Mouse (Mus musculus): Measurements from ENCODE around the gene Daam1. TPM values are rescaled to one million over a fixed set of nuclear protein-coding genes. Genes with fewer than 3 reads are reported as not detected.

Gene Daam1
- polyA plus RNA-seq, 1 experiment from 2014 or later: 41.2 TPM

DNA sequence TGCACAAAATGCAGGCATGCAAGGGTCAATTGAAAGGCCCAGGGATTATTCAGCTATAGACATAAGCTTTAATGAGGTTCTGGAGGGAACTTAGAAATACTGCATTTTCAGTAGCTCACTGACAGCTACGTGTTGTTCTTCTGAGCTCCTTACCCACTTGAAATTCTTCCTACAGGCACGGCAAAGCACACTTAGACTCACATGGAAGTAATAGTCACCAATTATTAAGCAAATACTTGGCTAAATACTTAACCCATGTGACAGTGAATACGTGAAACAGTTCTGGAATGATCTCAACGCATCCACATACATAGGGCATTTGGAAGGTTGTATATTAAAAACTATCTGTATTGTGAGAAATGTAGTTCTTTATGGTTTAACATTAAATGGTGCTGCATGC is 50.6 kb downstream of the Daam1 start:
- Histone ChIP-seq H3K4me1 (replicated peaks; ENCODE audit: control insufficient read depth, insufficient read depth, low read length) (peaks cover 33% of the 10 kb centered on the region), H3K9me3 (ENCODE audit: control insufficient read depth, low read length) (no peaks in the 10 kb centered on the region), H3K4me3 (replicated peaks; ENCODE audit: low read length) (no peak overlapping the region), H3K9ac (no peak overlapping the region), H3K36me3 (replicated peaks; ENCODE audit: control insufficient read depth, insufficient read depth) (no peaks in the 10 kb centered on the region; the same call in 1 of the 2 replicates), H3K4me2 (replicated peaks) (no peak overlapping the region), H3K27me3 (ENCODE audit: control insufficient read depth, insufficient read depth, low read length) (no peaks in the 10 kb centered on the region), H3K27ac (no peak overlapping the region)
- DNase-seq (ENCODE audit: low spot score): no peak
- 72% methylated on average over 4 of the region's 4 CpGs for WGBS
- no peak for ATAC-seq (ENCODE audit: low FRiP score)

DNA sequence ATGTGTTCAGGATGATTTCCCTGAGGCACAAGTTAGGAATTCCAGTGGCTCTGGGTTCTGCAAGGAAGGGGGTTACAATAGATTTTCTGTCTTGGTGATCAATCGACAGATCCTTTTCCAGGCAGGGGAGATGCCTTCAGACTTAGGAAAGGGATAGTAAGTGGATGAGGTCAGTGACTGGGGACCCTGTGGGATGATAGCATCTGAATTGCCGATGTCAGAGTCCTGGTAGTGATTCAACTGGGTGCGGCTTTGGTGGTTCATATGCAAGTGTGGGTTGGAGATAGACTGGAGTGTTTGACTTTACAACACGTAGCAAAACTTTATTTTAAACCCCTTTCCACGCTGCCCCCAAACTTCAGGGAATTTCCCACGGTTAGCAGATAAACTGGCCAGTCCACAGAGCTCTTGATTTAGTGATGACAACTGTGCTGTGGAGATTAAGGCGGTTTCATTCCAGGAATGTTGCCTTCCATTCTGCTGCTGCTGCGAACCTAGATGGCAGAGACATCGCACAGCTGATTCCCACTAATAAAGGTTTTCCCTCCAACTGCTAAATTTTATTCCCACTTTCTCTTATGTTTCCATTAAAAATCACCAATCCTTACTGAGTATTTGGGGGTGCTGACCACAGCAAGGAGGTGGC is 52.3 kb downstream of the Daam1 start:
- Histone ChIP-seq H3K4me3 (replicated peaks; ENCODE audit: low read length) (no peak overlapping the region), H3K4me1 (replicated peaks; ENCODE audit: control insufficient read depth, insufficient read depth, low read length) (peaks cover 26% of the 10 kb centered on the region), H3K27me3 (ENCODE audit: control insufficient read depth, insufficient read depth, low read length) (no peaks in the 10 kb centered on the region), H3K9ac (no peak overlapping the region), H3K36me3 (replicated peaks; ENCODE audit: control insufficient read depth, insufficient read depth) (no peaks in the 10 kb centered on the region; the same call in 1 of the 2 replicates), H3K4me2 (replicated peaks) (no peak overlapping the region), H3K9me3 (ENCODE audit: control insufficient read depth, low read length) (no peaks in the 10 kb centered on the region), H3K27ac (no peak overlapping the region)
- 86% methylated on average over 9 of the region's 9 CpGs for WGBS
- DNase-seq (ENCODE audit: low spot score) (no peak), ATAC-seq (ENCODE audit: low FRiP score) (no peak)

DNA sequence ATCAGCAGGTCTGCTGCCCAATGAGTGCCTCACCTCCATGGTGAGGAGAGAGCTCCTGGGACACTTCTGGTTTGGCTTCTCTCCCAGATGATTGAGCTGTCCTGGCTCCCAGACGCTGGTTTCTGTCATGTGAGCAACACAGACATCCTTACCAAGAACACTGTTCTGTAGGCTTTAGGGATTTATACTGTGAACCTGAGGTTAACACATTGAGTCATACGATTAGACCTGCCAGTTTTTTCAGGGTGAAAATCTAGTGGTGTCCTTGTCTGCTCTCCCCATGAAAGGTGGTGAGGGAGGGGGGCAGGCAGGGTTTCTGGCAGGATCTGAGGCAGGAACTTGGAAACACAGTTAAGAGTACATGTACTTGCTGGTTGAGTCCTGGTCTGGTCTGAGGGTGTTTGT is 54.3 kb downstream of the Daam1 start:
- Histone ChIP-seq H3K27ac (no peak overlapping the region), H3K4me1 (replicated peaks; ENCODE audit: control insufficient read depth, insufficient read depth, low read length) (peaks cover 21% of the 10 kb centered on the region), H3K27me3 (ENCODE audit: control insufficient read depth, insufficient read depth, low read length) (no peaks in the 10 kb centered on the region), H3K4me2 (replicated peaks) (no peak overlapping the region), H3K36me3 (replicated peaks; ENCODE audit: control insufficient read depth, insufficient read depth) (no peaks in the 10 kb centered on the region; the same call in 1 of the 2 replicates), H3K9ac (no peak overlapping the region), H3K4me3 (replicated peaks; ENCODE audit: low read length) (no peak overlapping the region), H3K9me3 (ENCODE audit: control insufficient read depth, low read length) (no peaks in the 10 kb centered on the region)
- 57% methylated on average over 2 of the region's 2 CpGs for WGBS
- DNase-seq (ENCODE audit: low spot score) (no peak), ATAC-seq (ENCODE audit: low FRiP score) (no peak)

DNA sequence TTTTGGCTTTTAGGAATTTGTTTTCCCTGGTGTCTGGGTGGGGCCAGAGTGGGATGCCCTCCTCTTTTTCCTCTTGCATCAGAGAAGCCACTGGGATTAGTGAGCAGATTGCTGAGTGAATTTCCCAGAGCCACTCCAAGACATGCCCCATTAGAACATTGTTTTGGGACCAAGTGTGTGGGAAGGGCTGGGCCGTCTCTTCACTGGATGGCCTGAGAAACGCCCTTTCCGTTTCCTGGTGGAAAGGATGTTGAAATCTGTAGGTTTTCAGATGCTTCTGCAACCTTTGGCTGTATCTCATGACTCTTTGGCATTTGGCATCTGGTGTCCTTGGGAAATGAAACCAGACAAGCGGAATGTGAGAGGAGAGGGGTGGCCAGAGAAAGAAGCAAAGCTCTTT is 54.8 kb downstream of the Daam1 start:
- Histone ChIP-seq H3K4me1 (replicated peaks; ENCODE audit: control insufficient read depth, insufficient read depth, low read length) (peaks cover 25% of the 10 kb centered on the region), H3K9ac (no peak overlapping the region), H3K27me3 (ENCODE audit: control insufficient read depth, insufficient read depth, low read length) (no peaks in the 10 kb centered on the region), H3K4me3 (replicated peaks; ENCODE audit: low read length) (no peak overlapping the region), H3K36me3 (replicated peaks; ENCODE audit: control insufficient read depth, insufficient read depth) (no peaks in the 10 kb centered on the region; the same call in 1 of the 2 replicates), H3K9me3 (ENCODE audit: control insufficient read depth, low read length) (no peaks in the 10 kb centered on the region), H3K4me2 (replicated peaks) (no peak overlapping the region), H3K27ac (no peak overlapping the region)
- WGBS: 88% methylated on average over 4 of the region's 4 CpGs
- DNase-seq (ENCODE audit: low spot score) (no peak), ATAC-seq (ENCODE audit: low FRiP score) (no peak)

DNA sequence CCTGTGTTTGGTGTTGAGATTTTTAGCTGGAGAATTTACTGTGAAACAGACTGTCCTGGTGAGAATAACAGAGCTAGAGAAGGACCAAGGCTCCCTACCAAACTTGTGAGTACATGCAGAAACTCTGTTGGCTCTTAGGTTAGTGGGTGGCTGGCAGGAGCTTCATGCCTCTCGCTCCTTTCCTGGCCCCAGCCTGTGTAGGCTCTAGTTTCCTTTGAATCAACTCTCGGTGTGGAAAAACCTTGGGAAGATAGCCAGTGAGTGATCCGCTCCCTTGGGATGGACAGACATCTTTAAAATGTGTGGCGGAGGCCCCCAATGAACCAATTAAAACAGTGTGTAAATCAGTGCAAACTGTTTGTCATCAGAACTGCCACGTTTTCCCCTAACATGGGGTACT is 55.5 kb downstream of the Daam1 start:
- H3K9ac ChIP-seq: no peak overlapping the region
- no peak overlapping the region for H3K27ac ChIP-seq
- peaks cover 32% of the 10 kb centered on the region for H3K4me1 ChIP-seq (replicated peaks; ENCODE audit: control insufficient read depth, insufficient read depth, low read length)
- WGBS: 74% methylated on average over 5 of the region's 5 CpGs
- H3K9me3 ChIP-seq (ENCODE audit: control insufficient read depth, low read length): no peaks in the 10 kb centered on the region
- no peak overlapping the region for H3K4me2 ChIP-seq (replicated peaks)
- H3K4me3 ChIP-seq (replicated peaks; ENCODE audit: low read length): no peak overlapping the region
- ATAC-seq (ENCODE audit: low FRiP score) (no peak), DNase-seq (ENCODE audit: low spot score) (no peak)
- H3K27me3 ChIP-seq (ENCODE audit: control insufficient read depth, insufficient read depth, low read length): no peaks in the 10 kb centered on the region
- H3K36me3 ChIP-seq (replicated peaks; ENCODE audit: control insufficient read depth, insufficient read depth): no peaks in the 10 kb centered on the region; the same call in 1 of the 2 replicates

DNA sequence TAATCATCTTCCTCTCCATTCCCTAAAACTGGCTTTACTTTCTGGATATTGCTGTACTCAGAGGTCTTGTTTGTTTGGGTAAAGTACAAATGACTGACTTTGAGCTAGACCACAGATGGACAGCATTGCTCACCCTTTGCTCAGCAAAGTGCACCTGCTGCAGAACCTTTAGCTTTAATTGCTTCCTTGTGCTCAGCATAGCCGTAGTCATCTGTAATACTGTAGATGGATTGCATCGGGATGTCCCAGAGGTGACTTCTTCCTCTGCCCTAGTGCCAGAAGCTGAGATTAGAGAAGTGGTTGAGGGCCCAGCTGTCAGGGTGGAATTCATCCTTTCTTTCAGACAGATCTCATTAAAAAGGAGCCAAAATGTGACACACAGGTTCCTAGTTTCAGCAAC is 56.1 kb downstream of the Daam1 start:
- no peaks in the 10 kb centered on the region; the same call in 1 of the 2 replicates for H3K36me3 ChIP-seq (replicated peaks; ENCODE audit: control insufficient read depth, insufficient read depth)
- H3K27me3 ChIP-seq (ENCODE audit: control insufficient read depth, insufficient read depth, low read length): no peaks in the 10 kb centered on the region
- no peak overlapping the region for H3K4me2 ChIP-seq (replicated peaks)
- no peak overlapping the region for H3K9ac ChIP-seq
- no peak for DNase-seq (ENCODE audit: low spot score)
- H3K4me3 ChIP-seq (replicated peaks; ENCODE audit: low read length): no peak overlapping the region
- no peak overlapping the region for H3K27ac ChIP-seq
- ATAC-seq (ENCODE audit: low FRiP score): no peak
- H3K9me3 ChIP-seq (ENCODE audit: control insufficient read depth, low read length): no peaks in the 10 kb centered on the region
- H3K4me1 ChIP-seq (replicated peaks; ENCODE audit: control insufficient read depth, insufficient read depth, low read length): peaks cover 37% of the 10 kb centered on the region
- 45% methylated on average over 2 of the region's 2 CpGs for WGBS

DNA sequence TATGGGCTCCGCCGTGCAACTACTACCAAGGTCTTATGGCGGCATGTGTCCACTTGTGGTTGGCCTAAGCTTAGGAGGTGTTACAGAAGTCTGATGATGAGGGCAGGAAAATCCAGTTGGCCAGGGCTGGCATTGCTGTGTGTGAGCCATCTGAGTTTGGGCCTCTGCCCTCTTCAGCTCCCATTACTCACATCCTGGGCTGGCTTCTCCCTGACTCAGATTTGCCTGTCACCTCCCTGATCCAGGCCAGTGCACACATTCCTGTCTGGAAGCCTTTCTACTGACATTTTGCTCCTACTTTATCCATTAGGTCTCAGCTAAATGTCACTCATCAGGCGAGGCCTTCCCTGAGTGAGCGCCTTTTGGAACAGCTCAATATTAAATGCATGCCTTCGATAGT is 57.5 kb downstream of the Daam1 start:
- H3K36me3 ChIP-seq (replicated peaks; ENCODE audit: control insufficient read depth, insufficient read depth): no peaks in the 10 kb centered on the region; the same call in 1 of the 2 replicates
- H3K4me1 ChIP-seq (replicated peaks; ENCODE audit: control insufficient read depth, insufficient read depth, low read length): peaks cover 40% of the 10 kb centered on the region

DNA sequence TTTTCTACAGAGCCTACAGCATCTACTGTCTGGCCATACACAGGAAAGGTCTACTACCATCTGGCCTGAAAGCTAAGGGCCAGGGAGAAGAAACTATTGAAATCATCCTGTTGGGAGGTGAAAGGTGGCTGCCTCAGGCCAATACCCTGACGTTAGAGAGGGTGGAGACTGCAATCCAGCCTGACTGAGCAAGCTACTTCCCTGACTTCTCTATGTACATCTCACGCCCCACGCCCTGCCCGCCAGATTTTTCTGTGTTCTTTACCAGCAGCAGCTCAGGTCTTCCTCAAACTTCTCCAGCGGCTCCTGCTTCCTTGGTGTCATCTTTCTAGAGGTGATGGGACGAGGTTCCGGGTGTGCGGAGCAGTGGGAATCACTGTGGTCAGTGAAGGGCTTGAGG is 58.4 kb downstream of the Daam1 start:
- Histone ChIP-seq H3K9ac (no peak overlapping the region), H3K4me2 (replicated peaks) (no peak overlapping the region), H3K27ac (no peak overlapping the region), H3K9me3 (ENCODE audit: control insufficient read depth, low read length) (no peaks in the 10 kb centered on the region), H3K4me3 (replicated peaks; ENCODE audit: low read length) (no peak overlapping the region), H3K27me3 (ENCODE audit: control insufficient read depth, insufficient read depth, low read length) (no peaks in the 10 kb centered on the region), H3K4me1 (replicated peaks; ENCODE audit: control insufficient read depth, insufficient read depth, low read length) (peaks cover 40% of the 10 kb centered on the region), H3K36me3 (replicated peaks; ENCODE audit: control insufficient read depth, insufficient read depth) (no peaks in the 10 kb centered on the region; the same call in 1 of the 2 replicates)
- WGBS: 85% methylated on average over 8 of the region's 8 CpGs
- ATAC-seq (ENCODE audit: low FRiP score) (no peak), DNase-seq (ENCODE audit: low spot score) (no peak)

More for the DNA sequence above, 57.5 kb downstream of the Daam1 start:
- Histone ChIP-seq H3K27me3 (ENCODE audit: control insufficient read depth, insufficient read depth, low read length) (no peaks in the 10 kb centered on the region), H3K4me2 (replicated peaks) (no peak overlapping the region), H3K9me3 (ENCODE audit: control insufficient read depth, low read length) (no peaks in the 10 kb centered on the region), H3K9ac (no peak overlapping the region), H3K4me3 (replicated peaks; ENCODE audit: low read length) (no peak overlapping the region), H3K27ac (no peak overlapping the region)
- no peak for DNase-seq (ENCODE audit: low spot score)
- ATAC-seq (ENCODE audit: low FRiP score): no peak
- WGBS: 88% methylated on average over 6 of the region's 6 CpGs

DNA sequence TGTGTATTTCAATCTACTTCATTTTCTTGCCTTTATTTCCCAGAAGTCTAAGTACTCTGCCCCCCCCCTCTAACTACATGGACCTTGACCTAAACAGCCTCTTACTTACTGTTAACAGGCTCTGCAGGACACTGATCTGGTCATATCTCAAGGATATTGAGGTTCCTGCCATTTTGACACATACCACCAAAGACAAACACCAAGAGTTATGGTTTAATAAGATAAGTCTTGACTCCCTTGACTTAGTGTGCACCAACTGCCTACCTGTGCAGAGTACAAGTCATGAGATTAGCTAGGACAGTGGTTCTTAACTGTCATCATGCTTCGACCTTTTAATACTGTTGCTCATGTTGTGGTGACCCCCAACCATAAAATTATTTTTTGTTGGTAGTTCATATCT is 59.4 kb downstream of the Daam1 start:
- WGBS: 95% methylated on average over 1 of the region's 1 CpGs
- peaks cover 36% of the 10 kb centered on the region for H3K4me1 ChIP-seq (replicated peaks; ENCODE audit: control insufficient read depth, insufficient read depth, low read length)
- no peaks in the 10 kb centered on the region for H3K27me3 ChIP-seq (ENCODE audit: control insufficient read depth, insufficient read depth, low read length)
- H3K4me3 ChIP-seq (replicated peaks; ENCODE audit: low read length): no peak overlapping the region
- H3K27ac ChIP-seq: no peak overlapping the region
- H3K9me3 ChIP-seq (ENCODE audit: control insufficient read depth, low read length): no peaks in the 10 kb centered on the region
- H3K36me3 ChIP-seq (replicated peaks; ENCODE audit: control insufficient read depth, insufficient read depth): no peaks in the 10 kb centered on the region; the same call in 1 of the 2 replicates
- no peak overlapping the region for H3K4me2 ChIP-seq (replicated peaks)
- DNase-seq (ENCODE audit: low spot score) (no peak), ATAC-seq (ENCODE audit: low FRiP score) (no peak)
- H3K9ac ChIP-seq: no peak overlapping the region

All from hindbrain, embryonic 14.5 days (tissue).